Mouse (Mus musculus): ENCODE measurements at regions not wholly inside any gene's neighbourhood (a gene's known extent, or its start where the extent isn't known, plus 50 kb on each side); places are given as distances from the start of the nearest gene placed in this dataset.
A peak's percentile ranks its signal among the peaks of the same experiment; 100 is the strongest.

- no peak for ATAC-seq (ENCODE audit: low FRiP score, low read depth)
- 77% methylated on average over 2 of the region's 2 CpGs for WGBS
- H3K9ac ChIP-seq = no peak overlapping the region
- H3K4me3 ChIP-seq = no peak overlapping the region
- no peak overlapping the region for H3K27ac ChIP-seq
- peaks cover 6% of the 10 kb centered on the region; the same call in 1 of the 2 replicates for H3K9me3 ChIP-seq
- H3K4me2 ChIP-seq (replicated peaks) = no peak overlapping the region
- H3K27me3 ChIP-seq = no peaks in the 10 kb centered on the region
- no peaks in the 10 kb centered on the region for H3K4me1 ChIP-seq
- no peaks in the 10 kb centered on the region for H3K36me3 ChIP-seq
Measured at GRCm38 (mm10) chr16:76545942-76546341, 172.3 kb upstream of the Nrip1 start.

- Histone ChIP-seq H3K4me1 (peaks cover 3% of the 10 kb centered on the region; the same call in 1 of the 2 replicates), H3K9ac (no peak overlapping the region), H3K27me3 (no peaks in the 10 kb centered on the region), H3K27ac (no peak overlapping the region), H3K9me3 (0 out of 2 replicates have a peak, but pooled peaks cover 4% of the 10 kb centered on the region), H3K36me3 (no peaks in the 10 kb centered on the region), H3K4me3 (no peak overlapping the region), H3K4me2 (replicated peaks) (no peak overlapping the region)
- no peak for ATAC-seq (ENCODE audit: low FRiP score, low read depth)
- 78% methylated on average over 4 of the region's 4 CpGs for WGBS
Measured at GRCm38 (mm10) chr16:76544972-76545371, 171.3 kb upstream of the Nrip1 start.

GRCm38 (mm10) chr16:76540964-76541363 is 167.3 kb upstream of the Nrip1 start:
- Histone ChIP-seq H3K4me3 (no peak overlapping the region), H3K4me2 (replicated peaks) (no peak overlapping the region), H3K27ac (no peak overlapping the region), H3K27me3 (no peaks in the 10 kb centered on the region), H3K9me3 (no peaks in the 10 kb centered on the region), H3K9ac (no peak overlapping the region), H3K36me3 (no peaks in the 10 kb centered on the region), H3K4me1 (peaks cover 9% of the 10 kb centered on the region; the same call in 1 of the 2 replicates)
- no peak for ATAC-seq (ENCODE audit: low FRiP score, low read depth)
- WGBS = 37% methylated on average over 5 of the region's 5 CpGs

GRCm38 (mm10) chr16:76540328-76540923 is 166.8 kb upstream of the Nrip1 start:
- WGBS = 36% methylated on average over 8 of the region's 8 CpGs
- Histone ChIP-seq H3K4me2 (replicated peaks) (no peak overlapping the region), H3K36me3 (no peaks in the 10 kb centered on the region), H3K27me3 (no peaks in the 10 kb centered on the region), H3K27ac (no peak overlapping the region), H3K9me3 (no peaks in the 10 kb centered on the region), H3K9ac (no peak overlapping the region), H3K4me3 (no peak overlapping the region), H3K4me1 (peaks cover 9% of the 10 kb centered on the region; the same call in 1 of the 2 replicates)
- ATAC-seq (ENCODE audit: low FRiP score, low read depth) = no peak; the same call in 1 of the 2 replicates

- peak overlapping the region; percentile 16; the same call in 1 of the 2 replicates for H3K4me2 ChIP-seq (replicated peaks)
- H3K4me1 ChIP-seq = peaks cover 9% of the 10 kb centered on the region; the same call in 1 of the 2 replicates
- 12% methylated on average over 6 of the region's 6 CpGs for WGBS
- no peaks in the 10 kb centered on the region for H3K36me3 ChIP-seq
- no peak overlapping the region for H3K4me3 ChIP-seq
- peak; percentile 57; the same call in 1 of the 2 replicates for ATAC-seq (ENCODE audit: low FRiP score, low read depth)
- no peaks in the 10 kb centered on the region for H3K27me3 ChIP-seq
- H3K27ac ChIP-seq = no peak overlapping the region
- H3K9me3 ChIP-seq = no peaks in the 10 kb centered on the region
- no peak overlapping the region for H3K9ac ChIP-seq
Measured at GRCm38 (mm10) chr16:76539669-76540068, 166.0 kb upstream of the Nrip1 start.

- no peak overlapping the region for H3K27ac ChIP-seq
- no peak overlapping the region for H3K4me3 ChIP-seq
- H3K27me3 ChIP-seq = no peaks in the 10 kb centered on the region
- no peak overlapping the region for H3K4me2 ChIP-seq (replicated peaks)
- no peak for ATAC-seq (ENCODE audit: low FRiP score, low read depth)
- no peak overlapping the region for H3K9ac ChIP-seq
- no peaks in the 10 kb centered on the region for H3K9me3 ChIP-seq
- WGBS = 87% methylated on average over 11 of the region's 11 CpGs
- H3K4me1 ChIP-seq = peaks cover 9% of the 10 kb centered on the region; the same call in 1 of the 2 replicates
- no peaks in the 10 kb centered on the region for H3K36me3 ChIP-seq
Measured at GRCm38 (mm10) chr16:76537871-76538270, 164.2 kb upstream of the Nrip1 start.

- Histone ChIP-seq H3K9ac (no peak overlapping the region), H3K4me1 (peaks cover 4% of the 10 kb centered on the region; the same call in 1 of the 2 replicates), H3K4me2 (replicated peaks) (no peak overlapping the region), H3K36me3 (no peaks in the 10 kb centered on the region), H3K27ac (no peak overlapping the region), H3K4me3 (no peak overlapping the region), H3K27me3 (no peaks in the 10 kb centered on the region), H3K9me3 (no peaks in the 10 kb centered on the region)
- ATAC-seq (ENCODE audit: low FRiP score, low read depth) = no peak
- WGBS = 76% methylated on average over 8 of the region's 8 CpGs
Measured at GRCm38 (mm10) chr16:76532928-76533217, 159.2 kb upstream of the Nrip1 start.

GRCm38 (mm10) chr16:76532142-76532927 is 158.7 kb upstream of the Nrip1 start:
- Histone ChIP-seq H3K4me3 (no peak overlapping the region), H3K36me3 (no peaks in the 10 kb centered on the region), H3K4me1 (peaks cover 4% of the 10 kb centered on the region; the same call in 1 of the 2 replicates), H3K9ac (no peak overlapping the region), H3K27ac (no peak overlapping the region), H3K4me2 (replicated peaks) (no peak overlapping the region), H3K27me3 (no peaks in the 10 kb centered on the region), H3K9me3 (no peaks in the 10 kb centered on the region)
- no peak for ATAC-seq (ENCODE audit: low FRiP score, low read depth)
- WGBS = 47% methylated on average over 19 of the region's 19 CpGs

GRCm38 (mm10) chr16:76530886-76531285 is 157.3 kb upstream of the Nrip1 start:
- 97% methylated on average over 3 of the region's 3 CpGs for WGBS
- ATAC-seq (ENCODE audit: low FRiP score, low read depth) = no peak
- no peaks in the 10 kb centered on the region for H3K9me3 ChIP-seq

GRCm38 (mm10) chr16:76529613-76530012 is 156.0 kb upstream of the Nrip1 start:
- no peak for ATAC-seq (ENCODE audit: low FRiP score, low read depth)
- H3K27me3 ChIP-seq = no peaks in the 10 kb centered on the region
- WGBS = 94% methylated on average over 4 of the region's 4 CpGs

More at GRCm38 (mm10) chr16:76530886-76531285, 157.3 kb upstream of the Nrip1 start:
- no peak overlapping the region for H3K9ac ChIP-seq
- no peak overlapping the region for H3K4me3 ChIP-seq
- H3K27me3 ChIP-seq = no peaks in the 10 kb centered on the region
- H3K4me2 ChIP-seq (replicated peaks) = no peak overlapping the region
- H3K4me1 ChIP-seq = peaks cover 4% of the 10 kb centered on the region; the same call in 1 of the 2 replicates
- no peaks in the 10 kb centered on the region for H3K36me3 ChIP-seq
- H3K27ac ChIP-seq = no peak overlapping the region

GRCm38 (mm10) chr16:76527106-76527949 is 153.7 kb upstream of the Nrip1 start:
- H3K36me3 ChIP-seq = no peaks in the 10 kb centered on the region
- H3K4me3 ChIP-seq = no peak overlapping the region
- H3K27ac ChIP-seq = no peak overlapping the region
- 91% methylated on average over 6 of the region's 6 CpGs for WGBS
- no peak for ATAC-seq (ENCODE audit: low FRiP score, low read depth)
- no peaks in the 10 kb centered on the region for H3K27me3 ChIP-seq
- H3K4me1 ChIP-seq = peaks cover 19% of the 10 kb centered on the region
- H3K9me3 ChIP-seq = no peaks in the 10 kb centered on the region
- H3K4me2 ChIP-seq (replicated peaks) = no peak overlapping the region
- H3K9ac ChIP-seq = no peak overlapping the region

More at GRCm38 (mm10) chr16:76529613-76530012, 156.0 kb upstream of the Nrip1 start:
- Histone ChIP-seq H3K36me3 (no peaks in the 10 kb centered on the region), H3K27ac (no peak overlapping the region), H3K9me3 (no peaks in the 10 kb centered on the region), H3K4me1 (peaks cover 15% of the 10 kb centered on the region), H3K4me2 (replicated peaks) (no peak overlapping the region), H3K4me3 (no peak overlapping the region), H3K9ac (no peak overlapping the region)

- H3K4me3 ChIP-seq = no peak overlapping the region
- H3K9me3 ChIP-seq = no peaks in the 10 kb centered on the region
- H3K36me3 ChIP-seq = no peaks in the 10 kb centered on the region
- no peak overlapping the region for H3K9ac ChIP-seq
- no peak overlapping the region for H3K27ac ChIP-seq
- H3K4me1 ChIP-seq = peaks cover 15% of the 10 kb centered on the region
- no peaks in the 10 kb centered on the region for H3K27me3 ChIP-seq
- no peak for ATAC-seq (ENCODE audit: low FRiP score, low read depth)
- no peak overlapping the region for H3K4me2 ChIP-seq (replicated peaks)
- 72% methylated on average over 5 of the region's 5 CpGs for WGBS
Measured at GRCm38 (mm10) chr16:76525563-76525962, 151.9 kb upstream of the Nrip1 start.
